Mouse (Mus musculus) adrenal gland, adult 18-20 months (tissue): ENCODE results near the gene Camk1g. TPM values are rescaled to one million over a fixed set of nuclear protein-coding genes. Genes with fewer than 3 reads are reported as not detected.

Experiments
- DNase-seq, 2 experiments: peaks; one replicate each; pipeline ENCODE4 v3.0.0; 2021 to 2022; ENCODE audit warnings: low spot score in 2 of 2
- total RNA-seq, 2 experiments: library from RNA; stranded (reverse); gene quantifications; 1 replicate in 1 of 2; 2 replicates in 1 of 2; pipeline ENCODE4 v1.2.3; 2021

Camk1g gene
- total RNA-seq, 2 experiments from 2014 or later, result 0.13 to 0.17 TPM

DNA sequence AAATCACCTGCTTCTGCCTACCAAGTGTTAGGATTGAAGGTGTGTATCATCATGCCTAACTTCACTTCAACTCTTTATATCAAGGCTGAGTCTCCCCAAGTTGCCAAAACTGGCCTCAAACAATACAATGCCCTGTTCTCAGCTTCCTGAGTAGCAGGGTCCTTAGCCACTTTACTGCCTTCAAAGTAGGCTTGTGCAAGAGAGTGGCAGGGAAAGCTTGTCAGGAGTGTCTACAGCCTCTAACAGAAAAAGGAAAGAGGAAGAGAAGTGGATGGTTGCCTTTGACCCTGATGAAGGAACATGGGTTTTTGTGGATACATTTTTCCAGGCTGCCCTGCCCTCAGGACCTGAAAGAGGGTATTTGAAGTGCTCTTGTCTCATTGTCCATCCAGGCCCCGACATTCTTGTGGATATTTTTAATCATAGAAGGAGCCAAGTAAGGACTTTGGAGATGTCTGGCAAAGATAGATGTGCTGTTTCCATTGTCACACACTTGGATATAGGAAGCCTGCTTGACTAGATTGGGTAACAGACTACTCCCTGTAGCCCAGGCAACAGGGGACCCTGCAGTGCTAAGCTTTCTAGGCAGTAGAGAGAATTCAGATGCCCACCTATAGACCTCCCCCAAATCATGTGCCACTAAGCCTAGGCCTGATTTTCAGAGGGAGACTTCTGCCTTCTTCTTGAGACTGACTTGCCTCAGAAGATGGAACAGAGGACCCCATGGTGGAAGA, 60.1 kb downstream of the Camk1g start:
- no peak for DNase-seq

DNA sequence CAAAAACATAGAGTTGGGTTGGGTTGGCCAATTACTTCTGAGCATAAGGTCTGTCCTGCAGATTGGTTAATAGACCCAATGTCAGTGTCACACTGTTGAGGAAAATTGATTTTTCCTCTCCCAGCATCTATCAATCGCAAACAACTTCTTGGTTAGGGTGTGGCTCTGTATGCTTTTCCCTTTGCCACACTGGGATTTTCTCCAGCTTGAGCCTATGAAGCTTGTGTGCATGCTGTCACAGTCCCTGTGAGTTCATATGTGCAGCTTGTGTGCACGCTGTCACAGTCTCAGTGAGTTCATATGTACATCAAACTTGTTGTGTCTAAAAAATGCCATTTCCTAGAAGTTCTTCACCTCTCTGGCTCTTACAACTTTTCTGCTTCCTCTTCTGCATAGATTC, 63.3 kb downstream of the Camk1g start:
- DNase-seq, result no peak

DNA sequence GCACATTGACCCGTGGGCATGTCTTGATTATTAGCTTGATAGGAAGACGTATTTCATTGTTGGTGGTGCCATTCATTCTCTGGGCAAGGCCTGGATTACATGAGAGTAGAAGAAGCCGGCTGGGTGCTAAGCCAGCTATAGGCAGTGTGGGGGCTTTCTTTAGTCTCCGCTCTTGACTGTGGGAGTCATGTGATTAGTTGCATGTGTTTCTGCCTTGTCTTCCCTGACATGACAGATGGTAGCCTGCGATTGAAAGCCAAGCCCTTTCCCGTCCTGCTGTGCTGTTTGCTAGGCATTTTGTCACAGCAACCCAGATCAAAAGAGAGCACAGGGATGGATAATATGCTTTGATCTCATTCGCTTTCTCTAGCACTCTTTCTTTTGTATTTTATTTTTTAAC, 64.7 kb downstream of the Camk1g start:
- no peak for DNase-seq

DNA sequence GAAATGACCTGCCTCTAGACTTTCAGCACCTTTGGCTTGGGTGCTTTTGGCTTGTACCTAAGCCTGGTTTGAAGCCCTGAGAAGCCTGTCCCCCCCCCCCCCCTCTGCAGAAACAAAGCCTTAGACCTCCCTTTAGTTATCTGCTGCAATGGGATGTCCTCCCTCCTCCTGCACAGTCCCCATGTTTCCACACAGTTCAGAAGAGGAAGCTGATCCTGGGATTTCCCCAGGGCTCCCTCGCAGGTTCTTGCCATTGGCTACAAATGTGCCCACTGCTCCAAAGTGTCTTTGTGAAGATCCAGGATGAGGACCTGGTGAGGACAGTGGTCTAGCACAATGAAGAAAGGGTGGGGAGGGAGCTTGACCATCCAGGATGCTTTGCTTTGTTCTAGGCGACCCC, 67.0 kb downstream of the Camk1g start:
- DNase-seq, result no peak

DNA sequence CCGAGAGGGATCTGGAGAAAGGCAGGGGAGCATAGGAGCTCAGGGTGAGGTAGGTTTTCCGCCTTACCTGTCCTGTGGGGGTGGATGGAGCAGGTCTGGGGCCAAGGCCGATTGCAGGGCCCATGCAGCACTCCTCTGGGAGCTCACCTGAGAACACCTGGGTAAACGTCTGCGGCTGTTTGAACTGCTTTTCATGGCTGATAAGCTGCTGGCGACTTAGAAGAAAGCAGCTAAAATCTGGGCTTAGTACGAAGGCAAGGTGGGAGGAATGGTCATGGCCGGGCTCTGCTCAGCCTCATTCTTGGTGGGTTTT, 68.0 kb downstream of the Camk1g start:
- no peak for DNase-seq

DNA sequence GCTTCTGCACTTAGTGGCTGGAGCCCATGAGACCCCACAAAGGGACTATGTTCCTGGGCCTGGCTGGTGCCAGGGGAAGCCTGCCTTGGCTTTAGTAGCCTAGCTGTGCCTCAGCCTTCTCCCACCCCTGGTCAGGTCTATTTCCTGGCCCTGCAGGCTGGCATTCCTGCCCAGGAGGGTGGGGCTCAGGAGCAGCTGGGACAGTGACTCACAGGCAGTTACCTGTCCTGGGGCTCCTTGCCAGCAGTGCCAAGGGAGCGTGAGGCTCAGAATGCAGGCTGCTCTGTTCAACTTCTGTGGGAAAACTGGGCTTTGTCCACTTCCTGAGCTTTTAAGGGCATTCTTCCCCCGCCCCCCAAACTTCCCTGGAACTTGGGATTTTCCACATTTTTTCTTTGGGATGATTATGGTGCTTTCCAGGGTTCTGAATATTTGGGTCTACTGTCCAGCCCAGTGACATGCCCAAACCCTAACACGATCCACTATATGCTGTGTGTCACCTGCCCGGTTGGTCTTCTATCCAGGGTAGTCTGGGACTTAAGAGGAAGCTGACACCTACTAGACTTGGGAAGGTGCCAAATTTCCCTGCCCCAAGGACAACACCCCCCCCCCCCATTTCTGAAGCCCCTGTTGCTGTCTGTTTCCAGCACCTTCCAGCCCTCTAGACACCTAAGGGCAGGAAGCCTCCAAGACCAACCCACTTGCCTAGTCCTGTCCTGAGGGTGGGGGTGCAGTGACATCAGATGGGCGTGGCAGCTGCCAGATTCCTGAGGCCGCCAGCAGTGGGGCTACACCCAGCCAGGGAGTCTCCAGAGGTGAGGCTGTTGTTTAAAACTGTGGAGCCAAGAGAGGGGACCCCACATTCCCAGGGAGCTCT, 68.6 kb downstream of the Camk1g start:
- no peak for DNase-seq

DNA sequence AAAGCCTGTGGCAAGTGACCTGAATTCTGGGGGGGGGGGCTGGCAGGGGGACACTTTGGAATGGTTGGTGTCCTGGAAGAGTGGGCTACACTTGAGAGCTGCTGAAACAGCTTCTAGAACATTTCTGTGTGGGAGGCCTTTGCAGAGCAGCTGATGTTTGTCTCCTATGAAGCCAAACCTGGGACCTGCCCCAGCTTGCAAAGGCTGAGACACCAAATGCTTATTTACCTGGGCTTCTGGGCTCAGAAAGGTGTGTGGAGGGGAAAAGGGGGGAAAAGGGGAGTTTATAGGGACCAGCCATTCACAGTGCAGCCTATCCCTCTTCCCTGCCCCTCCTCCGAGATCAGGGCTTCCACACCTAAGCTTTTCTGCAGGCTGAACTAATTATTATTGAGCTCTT, 70.1 kb downstream of the Camk1g start:
- no peak for DNase-seq

DNA sequence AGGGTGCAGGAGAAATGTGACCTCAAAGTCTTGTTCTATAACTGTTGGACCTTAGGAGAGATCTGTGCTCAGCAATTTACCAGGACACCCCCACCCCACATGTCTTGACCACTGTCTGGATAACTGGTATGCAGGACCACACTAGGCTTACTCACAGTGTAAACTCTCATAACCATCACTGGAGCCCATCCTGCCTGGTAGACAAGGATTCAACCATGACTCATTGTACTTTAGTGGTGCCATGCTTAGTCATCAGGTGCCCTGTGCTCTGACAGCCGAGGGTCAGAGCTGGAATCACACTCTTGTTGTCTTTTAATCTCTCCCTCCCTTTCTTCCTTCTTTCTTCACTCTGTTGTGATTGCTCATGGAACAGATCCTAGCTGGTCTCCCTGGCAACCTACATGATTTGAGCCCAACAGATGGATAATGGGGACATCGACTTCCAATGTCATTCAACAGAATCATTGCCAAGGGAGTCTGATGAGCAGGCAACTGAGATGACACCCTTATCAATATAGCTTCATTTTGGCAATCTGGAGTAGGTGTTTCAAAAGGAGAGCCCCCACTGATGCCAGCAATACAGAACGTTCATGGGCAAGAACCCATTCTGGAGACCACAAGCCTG, 71.8 kb downstream of the Camk1g start:
- no peak for DNase-seq

Other genes starting within 250 kb of the Camk1g start
- gene Diexf, start 240.0 kb downstream of the Camk1g start, total RNA-seq, result 10 to 100 TPM; 14.6 to 18.6 TPM
- gene Irf6, start 217.2 kb downstream of the Camk1g start, total RNA-seq, result 1 to 10 TPM in 1 of 2 experiments, under 1 TPM in 1; 0.33 to 1.2 TPM
- gene A130010J15Rik, start 202.3 kb downstream of the Camk1g start, total RNA-seq, result 1 to 10 TPM; 1.2 to 3.2 TPM
- gene Traf3ip3, start 168.6 kb downstream of the Camk1g start, total RNA-seq, result 1 to 10 TPM; 1.0 to 2.5 TPM
- gene Lamb3, start 162.6 kb downstream of the Camk1g start, total RNA-seq, result 1 to 10 TPM in 1 of 2 experiments, under 1 TPM in 1; 0.86 to 1.5 TPM
- 100 to 1,000 TPM; 109 to 216 TPM for gene Hsd11b1, start 106.2 kb downstream of the Camk1g start, total RNA-seq
- gene G0s2, start 97.1 kb downstream of the Camk1g start, total RNA-seq, result 100 to 1,000 TPM; 129 to 206 TPM